Mouse (Mus musculus): ENCODE results near the gene Kntc1. TPM values are rescaled to one million over a fixed set of nuclear protein-coding genes. Genes with fewer than 3 reads are reported as not detected.

The Kntc1 gene
- total RNA-seq, 2 experiments from 2014 or later, result 0.69 to 0.92 TPM

GRCm38 (mm10) chr5:123862374-123863350 is 113.1 kb downstream of the Kntc1 start:
- intact Hi-C loops (cut with DNase I), result no loop called here
- no peak for DNase-seq

- no peak for DNase-seq
- intact Hi-C loops (cut with DNase I), result no loop called here
These were observed 114.4 kb downstream of the Kntc1 start for GRCm38 (mm10) chr5:123863934-123864333.

DNA sequence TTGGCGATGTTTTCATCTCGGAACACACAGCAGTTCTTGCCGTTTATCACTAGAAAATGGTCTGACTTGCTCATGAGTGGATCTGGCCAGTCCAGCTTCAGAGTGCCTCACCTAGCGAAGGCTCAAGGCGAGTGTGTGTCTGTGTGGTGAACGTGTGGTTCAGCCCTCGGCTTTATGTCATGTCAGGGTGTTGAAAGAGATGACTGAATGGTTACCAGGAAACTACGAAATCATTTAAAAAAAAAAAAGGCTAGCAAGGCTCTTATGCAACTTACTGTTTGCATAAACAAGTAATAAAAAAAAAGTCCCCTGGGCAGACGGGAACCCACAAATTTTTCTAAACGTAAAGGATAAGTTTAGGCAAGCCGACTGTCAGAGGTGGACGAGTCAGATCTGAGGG is 115.8 kb downstream of the Kntc1 start, which contains the start of gene Hcar2:
TSS of gene Hcar2 (minus strand) at position 135 of the 400 bp plus-strand sequence.
- no peak for DNase-seq
- intact Hi-C loops (cut with DNase I), result no loop called here

GRCm38 (mm10) chr5:123866457-123866856 is 116.9 kb downstream of the Kntc1 start:
- intact Hi-C loops (cut with DNase I), result no loop called here
- no peak for DNase-seq

DNA sequence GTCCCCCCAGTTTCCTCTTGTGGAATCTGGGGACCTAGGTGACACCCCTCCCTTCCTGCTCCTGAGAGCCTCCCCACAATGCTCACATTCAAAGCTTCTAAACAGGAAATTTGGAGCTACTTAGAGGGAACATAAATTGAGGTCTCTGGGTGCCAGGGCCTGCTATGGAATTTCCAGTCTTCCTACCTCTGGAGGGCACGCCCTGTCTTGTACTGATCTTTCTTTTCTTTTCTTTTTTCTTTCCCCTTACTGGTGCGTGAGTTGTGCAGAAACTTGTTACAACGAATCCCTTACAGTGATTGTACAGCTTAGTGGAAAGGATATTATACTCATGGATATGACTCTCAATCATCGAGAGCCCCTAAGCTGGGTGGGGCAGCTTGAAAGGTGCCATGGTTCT is 120.1 kb downstream of the Kntc1 start:
- intact Hi-C loops (cut with DNase I), result no loop called here
- DNase-seq, result no peak

Other genes starting within 250 kb of the Kntc1 start
- not detected for gene B3gnt4, start 239.3 kb upstream of the Kntc1 start, total RNA-seq (2021)
- gene Diablo, start 225.5 kb upstream of the Kntc1 start, total RNA-seq (2021), result 10 to 100 TPM; 36.1 to 39.0 TPM
- not detected for gene Gm49027, start 224.2 kb upstream of the Kntc1 start, total RNA-seq (2021)
- gene Vps33a, start 176.7 kb upstream of the Kntc1 start, total RNA-seq (2021), result 10 to 100 TPM; 28.6 to 31.1 TPM
- 100 to 1,000 TPM; 264 to 276 TPM for gene Clip1, start 65.1 kb upstream of the Kntc1 start, total RNA-seq (2021)
- 10 to 100 TPM in 1 of 2 experiments, 1 to 10 TPM in 1; 9.9 to 17.6 TPM for gene Zcchc8, start 28.6 kb upstream of the Kntc1 start, total RNA-seq (2021)
- 10 to 100 TPM; 30.2 to 40.5 TPM for gene Rsrc2, start 302 bp upstream of the Kntc1 start, total RNA-seq (2021)
- gene Hcar2, start 115.8 kb downstream of the Kntc1 start, total RNA-seq (2021), result under 1 TPM in 1 of 2 experiments, not detected in 1; 0.22 TPM
- under 1 TPM in 1 of 2 experiments, not detected in 1; 0.54 TPM for gene Hcar1, start 130.3 kb downstream of the Kntc1 start, total RNA-seq (2021)
- gene Denr, start 157.5 kb downstream of the Kntc1 start, total RNA-seq (2021), result 10 to 100 TPM; 40.7 to 42.5 TPM
- gene Gm43518, start 177.7 kb downstream of the Kntc1 start, total RNA-seq (2021), result under 1 TPM in 1 of 2 experiments, not detected in 1; 0.47 TPM
- 1 to 10 TPM; 1.1 to 1.6 TPM for gene Ccdc62, start 181.0 kb downstream of the Kntc1 start, total RNA-seq (2021)
- 1 to 10 TPM; 7.2 to 8.1 TPM for gene Hip1r, start 223.9 kb downstream of the Kntc1 start, total RNA-seq (2021)

All from gastrocnemius, postnatal 36 days (tissue).